10 mouse cellular contexts compared by ENCODE assay signal in the genomic region with DNA sequence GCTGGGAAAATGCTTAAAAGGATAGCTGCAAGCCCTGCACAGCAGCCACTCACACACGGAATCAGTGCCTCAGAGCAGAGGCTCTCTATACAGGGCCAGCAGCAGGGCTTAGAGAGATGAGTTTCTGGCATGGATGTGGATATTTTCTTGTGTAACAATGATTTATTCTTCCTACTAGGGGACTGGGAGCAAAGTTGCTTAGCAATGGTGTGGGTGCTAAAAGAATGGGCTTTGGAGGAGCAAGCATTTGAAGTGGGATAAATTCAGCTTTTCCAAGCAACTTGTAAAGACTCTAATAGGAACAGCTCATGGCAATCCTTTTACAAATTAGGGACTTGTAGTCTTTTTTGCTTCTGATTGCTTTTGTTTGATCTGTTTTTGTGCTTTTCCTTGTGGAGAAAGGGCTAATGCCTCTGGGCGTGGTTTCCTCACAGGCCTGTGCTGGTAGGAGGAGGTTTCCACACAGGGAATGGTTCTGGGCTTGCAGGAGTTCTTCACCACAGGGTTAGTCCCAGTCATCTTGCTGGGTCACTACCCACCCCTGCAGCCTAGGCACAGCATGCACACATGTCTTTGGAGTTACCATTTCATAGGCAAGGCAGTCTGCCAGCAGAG. TPM values are rescaled to one million over a fixed set of nuclear protein-coding genes. Genes with fewer than 3 reads are reported as not detected.
DNase-seq lines count a peak whose midpoint lies in the region; ATAC-seq and TF ChIP-seq lines count a peak whose summit lies in the region.
"Had no signal": no experiment of that assay in that cellular context is flagged by ENCODE, and none has a peak within 500 bp of the region (broad histone marks: within the 10 kb centered on the region; RNA-seq: fewer than 3 reads in every experiment).

No protein-coding gene starts in this region.

- no peaks in the 10 kb centered on the region for H3K9me3 ChIP-seq in neural tube, embryonic 13.5 days
- no peaks in the 10 kb centered on the region for H3K9me3 ChIP-seq in intestine, embryonic 15.5 days
- H3K9me3 ChIP-seq: midbrain, embryonic 12.5 days had no signal

- H3K4me2 ChIP-seq in neural tube, embryonic 13.5 days = no peak overlapping the region
- H3K4me2 ChIP-seq in intestine, embryonic 15.5 days (replicated peaks) = no peak overlapping the region
- H3K4me2 ChIP-seq: midbrain, embryonic 12.5 days had no signal

- no peaks in the 10 kb centered on the region for H3K36me3 ChIP-seq in neural tube, embryonic 13.5 days
- no peaks in the 10 kb centered on the region for H3K36me3 ChIP-seq in intestine, embryonic 15.5 days
- H3K36me3 ChIP-seq: midbrain, embryonic 12.5 days had no signal

- 0 out of 2 replicates have a peak, but pooled peaks have one; percentile 23 for TF ChIP-seq POLR2A in embryonic fibroblast, embryonic 13.5 days (IDR thresholded peaks at IDR 0.05; ENCODE audit: low read depth, low read length)
- TF ChIP-seq POLR2A in olfactory bulb, adult 2 months (IDR thresholded peaks at IDR 0.05; ENCODE audit: insufficient read depth, low read depth, low read length) = no peak

- DNase-seq in neural tube, embryonic 10.5 days (ENCODE audit: extremely low spot score, low spot score) = no peak
- DNase-seq in adrenal gland, postnatal 4 days (ENCODE audit: low spot score in 2 of 2) = no peak
- DNase-seq in right cerebral cortex, postnatal 4 days = no peak
- DNase-seq in thymus, postnatal 0 days (ENCODE audit: low spot score) = no peak

- no peak for TF ChIP-seq CTCF in embryonic fibroblast, embryonic 13.5 days (IDR thresholded peaks at IDR 0.05; ENCODE audit: borderline replicate concordance, insufficient read depth, low read length)
- no peak for TF ChIP-seq CTCF in olfactory bulb, adult 2 months (IDR thresholded peaks at IDR 0.05; ENCODE audit: insufficient read depth, low read depth, low read length)

- H3K27me3 ChIP-seq in neural tube, embryonic 13.5 days = no peaks in the 10 kb centered on the region
- no peaks in the 10 kb centered on the region for H3K27me3 ChIP-seq in intestine, embryonic 15.5 days (replicated peaks)
- H3K27me3 ChIP-seq: midbrain, embryonic 12.5 days had no signal

- H3K4me3 ChIP-seq in neural tube, embryonic 13.5 days = no peak overlapping the region
- peak overlapping the region; percentile 1; the same call in 1 of the 2 replicates for H3K4me3 ChIP-seq in embryonic fibroblast, embryonic 13.5 days (ENCODE audit: insufficient read depth, low read length)
- H3K4me3 ChIP-seq in intestine, embryonic 15.5 days (replicated peaks) = no peak overlapping the region
- H3K4me3 ChIP-seq in olfactory bulb, adult 2 months (ENCODE audit: insufficient read depth, low read depth, low read length) = no peak overlapping the region
- H3K4me3 ChIP-seq: erythroblast, embryonic 14.5 days; midbrain, embryonic 12.5 days had no signal

- no peak overlapping the region for H3K9ac ChIP-seq in neural tube, embryonic 13.5 days
- no peak overlapping the region for H3K9ac ChIP-seq in intestine, embryonic 15.5 days
- H3K9ac ChIP-seq: midbrain, embryonic 12.5 days had no signal

- peaks cover 17% of the 10 kb centered on the region; the same call in 1 of the 2 replicates for H3K4me1 ChIP-seq in neural tube, embryonic 13.5 days (replicated peaks)
- H3K4me1 ChIP-seq in embryonic fibroblast, embryonic 13.5 days (ENCODE audit: control insufficient read depth, insufficient read depth, low read length) = peaks cover 20% of the 10 kb centered on the region
- H3K4me1 ChIP-seq in intestine, embryonic 15.5 days (replicated peaks) = peaks cover 9% of the 10 kb centered on the region
- H3K4me1 ChIP-seq in olfactory bulb, adult 2 months (ENCODE audit: control insufficient read depth, insufficient read depth, low read length) = peaks cover 6% of the 10 kb centered on the region

- WGBS in neural tube, embryonic 13.5 days = 32% methylated on average over 2 of the region's 2 CpGs
- WGBS in intestine, embryonic 15.5 days = 39% methylated on average over 2 of the region's 2 CpGs
- WGBS in olfactory bulb, adult 2 months = 44% methylated on average over 2 of the region's 2 CpGs

- H3K27ac ChIP-seq in neural tube, embryonic 13.5 days (replicated peaks) = peak overlapping the region; percentile 70
- H3K27ac ChIP-seq in embryonic fibroblast, embryonic 13.5 days (ENCODE audit: insufficient read depth, low read length) = peak overlapping the region; percentile 95
- H3K27ac ChIP-seq in intestine, embryonic 15.5 days = peak overlapping the region; percentile 44
- H3K27ac ChIP-seq in olfactory bulb, adult 2 months (ENCODE audit: insufficient read depth, low read depth, low read length) = peak overlapping the region; percentile 54
- H3K27ac ChIP-seq: midbrain, embryonic 12.5 days had no signal

- peak; percentile 59 for ATAC-seq in neural tube, embryonic 13.5 days (ENCODE audit: low read depth)
- peak; percentile 36; the same call in 1 of the 2 replicates for ATAC-seq in intestine, embryonic 15.5 days

RNA-seq across cellular contexts. Expression of gene Swap70, which starts 16.4 kb away (rescaled TPM):
- 10.4 and 14.4 TPM in 2 replicates for polyA plus RNA-seq in neural tube, embryonic 13.5 days (2015; fragmentation: Nextera tagmentation; extraction: Ambion mirVana)
- polyA plus RNA-seq in embryonic fibroblast, embryonic 13.5 days (2011; ENCODE audit: insufficient read length, low read depth, missing spikeins) = 47.3 and 50.1 TPM in 2 replicates
- polyA plus RNA-seq in intestine, embryonic 15.5 days (2015; fragmentation: Nextera tagmentation; extraction: Ambion mirVana) = 29.9 and 30.7 TPM in 2 replicates
- not detected in 2 replicates for polyA plus RNA-seq in olfactory bulb, adult 2 months (2012; ENCODE audit: insufficient read depth, insufficient read length, low replicate concordance, missing spikeins)
- total RNA-seq in adrenal gland, postnatal 4 days (2021) = 10 to 100 TPM; 30.2 to 31.2 TPM
- 24.7 and 25.5 TPM in 2 replicates for polyA plus RNA-seq in thymus, postnatal 0 days (2015; fragmentation: Nextera tagmentation; extraction: Ambion mirVana)

Comparison
In these comparisons a context has a peak if more than half of its experiments do, and no peak if none do; other contexts are left out.
1. H3K27ac ChIP-seq: peak in every context shown above with its lines; median percentile 95 in embryonic fibroblast, embryonic 13.5 days; 70 in neural tube, embryonic 13.5 days; 54 in olfactory bulb, adult 2 months; 44 in intestine, embryonic 15.5 days.
2. RNA of gene Swap70, which starts 16.4 kb away (polyA plus RNA-seq): 47.3 to 50.1 TPM in embryonic fibroblast, embryonic 13.5 days, 29.9 to 30.7 TPM in intestine, embryonic 15.5 days, 24.7 to 25.5 TPM in thymus, postnatal 0 days and 10.4 to 14.4 TPM in neural tube, embryonic 13.5 days; not detected in olfactory bulb, adult 2 months; every median in the first group is over 10 times any median in the second.